ENCODE assay signal across 13 mouse cellular contexts in genomic region chr14:74916075-74916474, GRCm38 (mm10). TPM values are rescaled to one million over a fixed set of nuclear protein-coding genes. Genes with fewer than 3 reads are reported as not detected.
DNase-seq lines count a peak whose midpoint lies in the region; ATAC-seq lines count a peak whose summit lies in the region.
"Had no signal": no experiment of that assay in that cellular context is flagged by ENCODE, and none has a peak within 500 bp of the region (broad histone marks: within the 10 kb centered on the region; RNA-seq: fewer than 3 reads in every experiment).

No protein-coding gene starts in this region.

- no peak overlapping the region for H3K4me3 ChIP-seq in kidney, embryonic 14.5 days (ENCODE audit: low read length)
- H3K4me3 ChIP-seq: left cerebral cortex, adult 2 months had no signal

- 17% methylated on average over 8 of the region's 8 CpGs for WGBS in kidney, embryonic 14.5 days

- peak overlapping the region; percentile 64 for H3K27ac ChIP-seq in kidney, embryonic 14.5 days (ENCODE audit: low read depth, low read length)
- H3K27ac ChIP-seq: left cerebral cortex, adult 2 months had no signal

- no peaks in the 10 kb centered on the region for H3K36me3 ChIP-seq in kidney, embryonic 14.5 days (ENCODE audit: control insufficient read depth, insufficient read depth, low read length)

- H3K27me3 ChIP-seq in kidney, embryonic 14.5 days (ENCODE audit: control insufficient read depth, insufficient read depth, low read length) = no peaks in the 10 kb centered on the region

- H3K4me1 ChIP-seq in kidney, embryonic 14.5 days (ENCODE audit: control insufficient read depth, insufficient read depth, low read length) = peaks cover 46% of the 10 kb centered on the region

- H3K9me3 ChIP-seq in kidney, embryonic 14.5 days (ENCODE audit: control insufficient read depth, low read length) = no peaks in the 10 kb centered on the region

- no peak overlapping the region for H3K9ac ChIP-seq in kidney, embryonic 14.5 days (ENCODE audit: low read depth, low read length)

- no peak for DNase-seq in kidney, adult 11 months
- DNase-seq in A20 (ENCODE audit: low read depth, low spot score) (peak; percentile 72), adipocyte (ENCODE audit: low spot score) (no peak)
- DNase-seq in forelimb bud, embryonic 11.5 days (ENCODE audit: low read depth, low spot score) = peak; percentile 8
- DNase-seq in retina, embryonic 14.5 days (ENCODE audit: low spot score) = peak; percentile 8
- no peak for DNase-seq in frontal cortex, postnatal 14 days (ENCODE audit: low spot score in 2 of 2)
- DNase-seq: cerebellum, adult 18-20 months; right cerebral cortex, adult 18-20 months; thymus, adult 18-20 months had no signal

- ATAC-seq in kidney, embryonic 14.5 days (ENCODE audit: low FRiP score, low TSS enrichment) = peak; percentile 60
- ATAC-seq: lung, postnatal 0 days had no signal

- H3K4me2 ChIP-seq in kidney, embryonic 14.5 days (replicated peaks; ENCODE audit: low read depth, low read length) = no peak overlapping the region
- H3K4me2 ChIP-seq: liver, embryonic 11.5 days had no signal

RNA-seq across cellular contexts. Expression of gene Lrch1, which starts 31.6 kb away (rescaled TPM):
- polyA plus RNA-seq in kidney, embryonic 14.5 days (2014; fragmentation: Nextera tagmentation; extraction: Ambion mirVana) = 11.1 and 18.6 TPM in 2 replicates

Comparison
In these comparisons a context has a peak if more than half of its experiments do, and no peak if none do; other contexts are left out.
1. DNase-seq: peak in A20 (single experiment), forelimb bud, embryonic 11.5 days (single experiment) and retina, embryonic 14.5 days (single experiment); none in kidney, adult 11 months (single experiment), frontal cortex, postnatal 14 days (0 of 2) and adipocyte (single experiment).